Mouse (Mus musculus) hindbrain, embryonic 13.5 days (tissue): Measurements from ENCODE around the gene Kpna6. TPM values are rescaled to one million over a fixed set of nuclear protein-coding genes. Genes with fewer than 3 reads are reported as not detected.
A peak's percentile ranks its signal among the peaks of the same experiment; 100 is the strongest.

Source experiments
- ATAC-seq: fragments of 200-750 bp; cut with Nextera tagmentation; 2 replicates; pipeline ENCODE4 v1.8.0; 2017; ENCODE audit warnings: moderate TSS enrichment; ENCODE audit not compliant: low FRiP score
- H3K27ac ChIP-seq: fragments of 300-500 bp; sonication (generic); 2 replicates; pipeline ENCODE4 v1.5.1; 2015; ENCODE audit warnings: inconsistent platforms, mild to moderate bottlenecking, moderate library complexity
- H3K27me3 ChIP-seq: fragments of 300-500 bp; sonication (generic); 2 replicates; pipeline ENCODE4 v1.6.1; 2015; ENCODE audit warnings: mild to moderate bottlenecking, inconsistent platforms
- H3K36me3 ChIP-seq: fragments of 300-500 bp; sonication (generic); 2 replicates; pipeline ENCODE4 v1.6.1; 2015; ENCODE audit warnings: mild to moderate bottlenecking, inconsistent platforms
- H3K4me1 ChIP-seq: fragments of 300-500 bp; sonication (generic); replicated peaks from 2 replicates; pipeline ENCODE4 v1.6.1; 2015; ENCODE audit warnings: inconsistent platforms
- H3K4me2 ChIP-seq: fragments of 300-500 bp; sonication (generic); 2 replicates; pipeline ENCODE4 v1.6.1; 2015; ENCODE audit warnings: inconsistent platforms, mild to moderate bottlenecking, moderate library complexity
- H3K4me3 ChIP-seq: fragments of 300-500 bp; sonication (generic); 2 replicates; pipeline ENCODE4 v1.5.1; 2015; ENCODE audit warnings: mild to moderate bottlenecking, inconsistent platforms
- H3K9ac ChIP-seq: fragments of 300-500 bp; sonication (generic); 2 replicates; pipeline ENCODE4 v1.6.1; 2015; ENCODE audit warnings: mild to moderate bottlenecking, inconsistent platforms
- H3K9me3 ChIP-seq: fragments of 300-500 bp; sonication (generic); 2 replicates; pipeline ENCODE4 v1.6.1; 2016; ENCODE audit warnings: inconsistent platforms
- WGBS: fragments of 180-500 bp; shearing (Covaris S2); methylation state at CpG from one replicate; pipeline ENCODE4 v1.1.7; 2015; 5-methylcytosine and 5-hydroxymethylcytosine counted together
- polyA plus RNA-seq: library from polyadenylated mRNA; unstranded; fragments of >200 nt; fragmentation: Nextera tagmentation; extraction: Ambion mirVana; gene quantifications from 2 replicates; pipeline ENCODE4 v1.2.1, GENCODE M21; 2015

Kpna6 gene
- polyA plus RNA-seq, 1 experiment from 2014 or later = 17.6 TPM

- Histone ChIP-seq H3K9ac (peak within 1 kb of the TSS; percentile 90), H3K36me3 (peaks cover 51% of the 10 kb centered on the region), H3K4me3 (peak within 1 kb of the TSS; percentile 71), H3K27ac (peak within 1 kb of the TSS; percentile 94), H3K4me1 (peaks cover 32% of the 10 kb centered on the region), H3K4me2 (peak within 1 kb of the TSS; percentile 95), H3K9me3 (no peaks in the 10 kb centered on the region), H3K27me3 (no peaks in the 10 kb centered on the region)
- WGBS = under 1% methylated on average over 60 of the region's 60 CpGs
- peak; percentile 97 for ATAC-seq
These were observed 31.7 kb downstream of the Kpna6 start, which contains the start of gene Txlna for GRCm38 (mm10) chr4:129640638-129641467. Gene Txlna (minus strand): TSS chr4:129641065.

DNA sequence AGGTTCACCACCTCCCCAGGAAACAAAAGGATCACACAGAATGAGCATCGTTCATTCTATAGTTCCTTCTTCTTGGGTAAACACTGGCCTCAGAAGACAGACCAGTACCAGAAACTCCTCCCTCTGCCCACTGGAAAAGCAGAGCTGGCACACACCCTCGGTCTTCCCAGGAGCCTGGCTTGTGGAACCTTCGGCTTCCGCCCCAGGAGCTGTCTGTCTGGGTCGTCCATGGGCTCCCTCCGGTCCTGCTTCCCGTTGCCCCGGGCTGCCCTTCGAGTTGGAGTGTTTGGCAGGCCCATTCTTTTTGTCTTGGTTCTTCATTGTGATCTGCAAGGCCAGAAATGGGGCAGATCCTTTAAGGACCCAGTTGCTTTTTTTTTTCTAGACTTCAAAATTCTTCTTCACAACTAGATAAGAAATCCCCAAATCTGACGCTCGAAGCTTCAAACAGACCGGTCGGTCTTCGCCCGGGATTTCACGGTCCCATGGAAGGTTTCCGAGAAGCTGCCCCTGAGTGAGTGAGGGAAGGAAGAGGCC, 32.4 kb downstream of the Kpna6 start:
- peak overlapping the region; percentile 71 for H3K4me3 ChIP-seq
- 4% methylated on average over 17 of the region's 17 CpGs for WGBS
- H3K4me2 ChIP-seq = peak overlapping the region; percentile 95
- H3K9me3 ChIP-seq = no peaks in the 10 kb centered on the region
- peak overlapping the region; percentile 94 for H3K27ac ChIP-seq
- peaks cover 51% of the 10 kb centered on the region for H3K36me3 ChIP-seq
- H3K9ac ChIP-seq = peak overlapping the region; percentile 90
- peaks cover 32% of the 10 kb centered on the region for H3K4me1 ChIP-seq
- H3K27me3 ChIP-seq = no peaks in the 10 kb centered on the region
- ATAC-seq = no peak

GRCm38 (mm10) chr4:129639221-129639620, 33.3 kb downstream of the Kpna6 start:
- Histone ChIP-seq H3K9ac (peak overlapping the region; percentile 90), H3K4me3 (peak overlapping the region; percentile 71), H3K27ac (no peak overlapping the region), H3K27me3 (no peaks in the 10 kb centered on the region), H3K9me3 (no peaks in the 10 kb centered on the region), H3K4me1 (peaks cover 32% of the 10 kb centered on the region), H3K4me2 (peak overlapping the region; percentile 95), H3K36me3 (peaks cover 51% of the 10 kb centered on the region)
- WGBS = 89% methylated on average over 15 of the region's 15 CpGs
- ATAC-seq = no peak

- WGBS = 96% methylated on average over 6 of the region's 6 CpGs
- H3K4me3 ChIP-seq = no peak overlapping the region
- peaks cover 23% of the 10 kb centered on the region for H3K4me1 ChIP-seq
- no peak for ATAC-seq
- no peak overlapping the region for H3K27ac ChIP-seq
- H3K9me3 ChIP-seq = no peaks in the 10 kb centered on the region
- H3K9ac ChIP-seq = no peak overlapping the region
- no peaks in the 10 kb centered on the region for H3K27me3 ChIP-seq
- H3K4me2 ChIP-seq = no peak overlapping the region
- peaks cover 97% of the 10 kb centered on the region for H3K36me3 ChIP-seq
These were observed 38.7 kb downstream of the Kpna6 start for GRCm38 (mm10) chr4:129633852-129634251.

- peaks cover 7% of the 10 kb centered on the region for H3K4me1 ChIP-seq
- no peak overlapping the region for H3K4me2 ChIP-seq
- no peaks in the 10 kb centered on the region for H3K27me3 ChIP-seq
- peaks cover 99% of the 10 kb centered on the region for H3K36me3 ChIP-seq
- no peak overlapping the region for H3K9ac ChIP-seq
- H3K9me3 ChIP-seq = no peaks in the 10 kb centered on the region
- no peak for ATAC-seq
- no peak overlapping the region for H3K4me3 ChIP-seq
- WGBS = 94% methylated on average over 12 of the region's 12 CpGs
- no peak overlapping the region for H3K27ac ChIP-seq
These were observed 40.7 kb downstream of the Kpna6 start for GRCm38 (mm10) chr4:129631867-129632266.

DNA sequence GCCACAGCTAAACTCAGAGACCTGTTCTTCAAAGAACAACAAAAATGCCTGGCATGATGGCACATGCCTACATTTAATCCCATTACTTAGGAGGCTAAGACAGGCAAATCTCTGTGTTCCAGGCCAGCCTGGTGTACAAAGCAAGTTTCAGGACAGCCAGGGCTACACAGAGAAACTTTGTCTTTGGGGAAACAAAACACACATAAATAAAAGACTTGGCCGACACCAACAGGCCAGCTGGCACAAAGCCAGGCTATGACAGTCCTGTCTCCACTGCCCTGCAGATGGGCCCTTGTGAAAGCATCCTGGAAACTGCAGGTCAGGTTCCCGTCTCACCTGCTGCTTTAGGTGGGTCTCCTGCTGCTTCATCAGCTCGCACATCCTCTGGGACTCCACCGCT, 41.6 kb downstream of the Kpna6 start:
- Histone ChIP-seq H3K9ac (no peak overlapping the region), H3K27ac (no peak overlapping the region; the same call in 1 of the 2 replicates)

DNA sequence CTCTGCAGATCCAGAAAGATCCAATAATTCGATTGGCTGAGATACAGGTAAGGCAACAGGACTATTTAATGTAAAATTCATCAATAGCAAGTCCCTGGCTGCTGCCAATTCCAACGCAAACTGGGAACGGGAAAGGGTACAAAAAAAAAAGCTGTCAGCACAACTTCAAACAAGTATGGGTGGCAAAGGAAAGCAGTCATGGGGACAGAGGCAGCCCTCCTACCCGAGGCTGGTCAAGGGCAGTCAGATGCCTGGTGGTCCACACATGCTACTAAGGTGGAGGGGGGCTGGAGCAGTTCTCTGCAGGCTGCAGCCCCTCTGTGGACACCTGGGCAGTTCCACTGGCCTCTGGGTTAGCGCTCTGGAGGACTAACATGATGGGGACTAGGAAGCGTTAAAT, 46.5 kb downstream of the Kpna6 start:
- no peak overlapping the region for H3K4me3 ChIP-seq
- H3K36me3 ChIP-seq = peaks cover 48% of the 10 kb centered on the region
- H3K9ac ChIP-seq = peak overlapping the region; percentile 87; the same call in 1 of the 2 replicates
- peaks cover 42% of the 10 kb centered on the region for H3K4me1 ChIP-seq
- no peak overlapping the region for H3K4me2 ChIP-seq
- no peak overlapping the region for H3K27ac ChIP-seq
- no peaks in the 10 kb centered on the region for H3K27me3 ChIP-seq
- no peaks in the 10 kb centered on the region for H3K9me3 ChIP-seq
- ATAC-seq = no peak
- 80% methylated on average over 6 of the region's 6 CpGs for WGBS

More for the DNA sequence above, 41.6 kb downstream of the Kpna6 start:
- H3K9me3 ChIP-seq = no peaks in the 10 kb centered on the region
- no peak for ATAC-seq
- no peak overlapping the region for H3K4me3 ChIP-seq
- H3K27me3 ChIP-seq = no peaks in the 10 kb centered on the region
- peaks cover 6% of the 10 kb centered on the region for H3K4me1 ChIP-seq
- H3K4me2 ChIP-seq = no peak overlapping the region
- 76% methylated on average over 4 of the region's 4 CpGs for WGBS
- peaks cover 95% of the 10 kb centered on the region for H3K36me3 ChIP-seq

DNA sequence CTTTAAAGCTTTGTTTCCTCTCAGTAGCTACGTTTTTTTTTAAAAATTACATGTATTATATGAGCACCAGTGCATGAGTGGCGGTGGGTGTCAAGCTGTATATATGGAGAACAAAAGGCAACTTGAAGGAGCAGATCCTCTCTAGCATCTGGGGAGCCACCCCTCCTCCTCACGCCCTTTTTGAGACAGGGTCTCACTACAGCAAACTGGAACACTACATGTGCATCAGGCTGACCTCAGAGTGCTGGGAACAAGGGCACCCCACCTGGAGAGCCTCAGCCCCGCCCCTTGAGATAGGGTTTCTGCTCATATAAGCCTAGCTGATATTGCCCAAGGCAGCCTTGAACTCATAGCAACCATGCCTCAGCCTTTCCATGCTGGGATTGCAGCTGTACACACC, 47.1 kb downstream of the Kpna6 start:
- ATAC-seq = no peak
- Histone ChIP-seq H3K4me2 (peak overlapping the region; percentile 86), H3K27me3 (no peaks in the 10 kb centered on the region), H3K27ac (peak overlapping the region; percentile 97), H3K36me3 (peaks cover 48% of the 10 kb centered on the region), H3K9ac (peak overlapping the region; percentile 87), H3K9me3 (no peaks in the 10 kb centered on the region), H3K4me1 (peaks cover 43% of the 10 kb centered on the region), H3K4me3 (peak overlapping the region; percentile 69; the same call in 1 of the 2 replicates)
- WGBS = 38% methylated on average over 4 of the region's 4 CpGs

- H3K27me3 ChIP-seq = no peaks in the 10 kb centered on the region
- peak overlapping the region; percentile 87 for H3K9ac ChIP-seq
- WGBS = 0% methylated on average over 6 of the region's 6 CpGs
- H3K4me1 ChIP-seq = peaks cover 45% of the 10 kb centered on the region
- H3K36me3 ChIP-seq = peaks cover 44% of the 10 kb centered on the region
- H3K4me2 ChIP-seq = peak overlapping the region; percentile 86
- peak overlapping the region; percentile 69 for H3K4me3 ChIP-seq
- H3K27ac ChIP-seq = peak overlapping the region; percentile 97
- no peaks in the 10 kb centered on the region for H3K9me3 ChIP-seq
- ATAC-seq = peak; percentile 4
These were observed 47.6 kb downstream of the Kpna6 start for GRCm38 (mm10) chr4:129625029-129625370.

DNA sequence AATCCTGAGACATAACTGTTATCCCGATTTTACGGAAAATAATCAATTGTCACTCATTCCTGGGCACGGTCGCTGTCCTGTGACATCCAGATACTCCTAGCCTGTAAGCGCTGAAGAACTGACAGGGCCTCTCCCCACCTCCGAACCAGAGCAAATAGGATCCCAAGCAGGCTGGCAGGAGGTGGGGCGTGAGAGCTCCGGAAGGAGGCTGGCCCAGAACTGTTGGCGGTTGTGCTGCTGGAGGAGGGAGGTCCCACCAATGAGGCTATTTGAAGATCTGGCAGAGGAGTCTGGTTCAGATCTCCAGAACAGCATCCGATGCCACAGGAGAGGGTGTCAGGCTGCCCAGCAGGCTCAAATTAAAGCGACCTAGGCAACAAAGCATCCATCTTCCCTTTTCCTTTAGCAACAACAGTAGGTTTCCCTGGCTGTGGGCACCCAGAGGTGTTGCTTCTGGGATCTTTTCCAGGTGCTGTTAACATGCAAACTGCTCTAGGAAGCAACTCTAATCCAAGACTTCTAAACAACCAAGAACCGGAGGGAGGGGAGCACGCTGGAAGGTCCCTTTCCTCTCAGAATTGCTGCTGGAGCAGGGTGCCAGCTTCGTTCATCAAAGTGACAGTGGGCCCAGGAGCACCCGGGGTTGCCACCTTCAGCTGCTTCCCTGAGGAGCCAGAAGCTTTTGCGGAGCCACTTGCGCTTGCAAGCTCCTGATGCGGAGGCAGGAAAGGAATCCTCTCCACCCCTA, 48.1 kb downstream of the Kpna6 start:
- peaks cover 45% of the 10 kb centered on the region for H3K4me1 ChIP-seq
- under 1% methylated on average over 18 of the region's 18 CpGs for WGBS
- peaks cover 40% of the 10 kb centered on the region for H3K36me3 ChIP-seq

DNA sequence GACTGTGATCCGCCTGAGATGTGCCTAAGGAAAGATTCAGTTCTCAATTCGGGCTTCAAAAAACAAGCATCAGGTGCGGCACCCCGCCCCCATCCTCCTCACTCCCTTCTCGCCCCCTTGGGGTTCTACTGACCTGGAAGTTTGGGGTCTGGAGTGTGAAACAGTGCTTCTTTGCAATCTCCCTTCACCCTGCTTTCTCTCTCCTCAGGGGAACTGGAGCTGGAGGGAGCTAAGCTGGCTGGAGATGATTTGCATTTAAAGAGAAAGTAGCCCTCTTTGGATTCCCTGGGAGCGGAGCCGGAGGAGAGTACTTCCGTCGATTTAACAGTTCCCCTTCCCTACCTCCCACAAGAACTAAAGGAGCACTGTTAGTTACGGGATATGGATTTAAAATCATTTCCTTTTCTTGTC, 48.9 kb downstream of the Kpna6 start, which contains the start of gene Ccdc28b:
TSS of gene Ccdc28b (minus strand) at position 267 of the 411 bp plus-strand sequence.
- ATAC-seq = peak; percentile 22
- WGBS = 0% methylated on average over 10 of the region's 10 CpGs
- Histone ChIP-seq H3K27me3 (no peaks in the 10 kb centered on the region), H3K4me3 (peak within 1 kb of the TSS; percentile 69), H3K27ac (peak within 1 kb of the TSS; percentile 97), H3K9ac (peak within 1 kb of the TSS; percentile 87), H3K4me1 (peaks cover 47% of the 10 kb centered on the region), H3K4me2 (peak within 1 kb of the TSS; percentile 86), H3K36me3 (peaks cover 32% of the 10 kb centered on the region), H3K9me3 (no peaks in the 10 kb centered on the region)

More for the DNA sequence above, 48.1 kb downstream of the Kpna6 start:
- Histone ChIP-seq H3K27ac (peak overlapping the region; percentile 97), H3K27me3 (no peaks in the 10 kb centered on the region), H3K9ac (peak overlapping the region; percentile 87), H3K4me2 (peak overlapping the region; percentile 86), H3K4me3 (peak overlapping the region; percentile 69), H3K9me3 (no peaks in the 10 kb centered on the region)
- ATAC-seq = peak; percentile 92
